9 mouse cellular contexts compared by ENCODE assay signal in the genomic region with DNA sequence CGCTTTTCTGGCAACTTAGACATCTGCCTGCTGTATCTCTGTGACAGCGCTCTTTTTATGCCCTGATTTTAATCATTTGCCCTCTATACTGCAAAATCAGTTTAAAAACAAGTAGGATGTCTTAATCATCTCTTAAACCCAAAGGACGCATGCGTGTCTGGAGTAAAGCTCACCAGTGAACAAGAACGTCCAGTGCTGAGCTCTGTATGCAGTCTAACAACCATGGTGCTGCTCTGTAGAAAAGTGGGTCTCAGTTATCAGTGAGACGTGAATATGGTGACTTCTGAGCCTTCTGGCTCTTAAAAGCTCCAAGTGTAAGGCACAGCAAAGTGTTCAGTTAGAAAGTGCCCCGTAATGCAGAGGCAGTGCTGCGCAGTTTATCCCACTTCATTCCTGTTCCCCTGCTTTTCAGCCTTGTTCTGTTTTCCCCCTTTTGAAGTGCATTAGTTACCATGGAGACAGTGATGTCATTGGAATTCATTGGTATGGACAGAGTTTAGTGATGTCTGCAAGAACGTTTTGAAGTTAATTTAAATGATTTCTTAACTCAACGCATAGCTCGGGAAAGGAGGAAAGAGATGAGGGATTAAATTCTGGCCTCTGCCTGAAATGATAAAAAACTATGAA.
DNase-seq lines count a peak whose midpoint lies in the region; ATAC-seq and TF ChIP-seq lines count a peak whose summit lies in the region.
"Had no signal": no experiment of that assay in that cellular context is flagged by ENCODE, and none has a peak within 500 bp of the region (broad histone marks: within the 10 kb centered on the region; RNA-seq: fewer than 3 reads in every experiment).

No protein-coding gene starts in this region.

- no peak for DNase-seq in kidney, adult 2 months
- peak; percentile 7 for DNase-seq in embryo, embryonic 11.5 days (ENCODE audit: low read depth, low spot score)
- DNase-seq in liver, postnatal 0 days = no peak
- no peak for DNase-seq in thymus, postnatal 10 days (ENCODE audit: low spot score in 2 of 2)
- no peak for DNase-seq in heart, postnatal 14 days

- H3K9me3 ChIP-seq in kidney, embryonic 15.5 days (replicated peaks) = no peaks in the 10 kb centered on the region
- no peaks in the 10 kb centered on the region for H3K9me3 ChIP-seq in hindbrain, embryonic 13.5 days
- no peaks in the 10 kb centered on the region for H3K9me3 ChIP-seq in neural tube, embryonic 12.5 days
- H3K9me3 ChIP-seq in liver, postnatal 0 days (ENCODE audit: low read length) = no peaks in the 10 kb centered on the region

- 64% methylated on average over 11 of the region's 11 CpGs for WGBS in kidney, embryonic 15.5 days
- WGBS in kidney, adult 2 months = 74% methylated on average over 11 of the region's 11 CpGs
- 49% methylated on average over 11 of the region's 11 CpGs for WGBS in hindbrain, embryonic 13.5 days
- 56% methylated on average over 11 of the region's 11 CpGs for WGBS in neural tube, embryonic 12.5 days
- WGBS in liver, postnatal 0 days (ENCODE audit: insufficient replicate concordance) = 70% methylated on average over 11 of the region's 11 CpGs

- H3K36me3 ChIP-seq in kidney, embryonic 15.5 days = no peaks in the 10 kb centered on the region
- H3K36me3 ChIP-seq in kidney, adult 2 months (ENCODE audit: control insufficient read depth, insufficient read depth, low read length) = no peaks in the 10 kb centered on the region
- H3K36me3 ChIP-seq in hindbrain, embryonic 13.5 days = no peaks in the 10 kb centered on the region
- H3K36me3 ChIP-seq in neural tube, embryonic 12.5 days = no peaks in the 10 kb centered on the region
- H3K36me3 ChIP-seq in liver, postnatal 0 days (replicated peaks; ENCODE audit: insufficient read depth, low read length) = no peaks in the 10 kb centered on the region

- no peak for ATAC-seq in kidney, embryonic 15.5 days (replicated peaks; ENCODE audit: low FRiP score)
- ATAC-seq in hindbrain, embryonic 13.5 days (ENCODE audit: low FRiP score) = peak; percentile 74; the same call in 1 of the 2 replicates
- peak; percentile 50 for ATAC-seq in neural tube, embryonic 12.5 days (ENCODE audit: low FRiP score, low read depth)
- ATAC-seq in liver, postnatal 0 days = no peak

- H3K9ac ChIP-seq in kidney, embryonic 15.5 days = no peak overlapping the region
- no peak overlapping the region for H3K9ac ChIP-seq in hindbrain, embryonic 13.5 days
- no peak overlapping the region for H3K9ac ChIP-seq in neural tube, embryonic 12.5 days
- no peak overlapping the region for H3K9ac ChIP-seq in liver, postnatal 0 days (replicated peaks)

- TF ChIP-seq POLR2A in kidney, adult 2 months (IDR thresholded peaks at IDR 0.05; ENCODE audit: low read depth, low read length) = no peak

- H3K27me3 ChIP-seq in kidney, embryonic 15.5 days = no peaks in the 10 kb centered on the region
- no peaks in the 10 kb centered on the region for H3K27me3 ChIP-seq in kidney, adult 2 months (replicated peaks; ENCODE audit: control insufficient read depth, insufficient read depth, low read length)
- H3K27me3 ChIP-seq in hindbrain, embryonic 13.5 days = no peaks in the 10 kb centered on the region
- H3K27me3 ChIP-seq in neural tube, embryonic 12.5 days (replicated peaks) = no peaks in the 10 kb centered on the region
- H3K27me3 ChIP-seq in liver, postnatal 0 days (ENCODE audit: insufficient read depth, low read length) = no peaks in the 10 kb centered on the region

- intact Hi-C loops in heart, postnatal 14 days (cut with DNase I) = loop anchor here (10.0 kb wide), 2 partner anchors 346 to 546 kb away; no protein-coding TSS in a partner anchor

- H3K4me3 ChIP-seq in kidney, embryonic 15.5 days (replicated peaks) = no peak overlapping the region
- no peak overlapping the region for H3K4me3 ChIP-seq in kidney, adult 2 months (ENCODE audit: insufficient read depth, low read depth, low read length)
- no peak overlapping the region for H3K4me3 ChIP-seq in hindbrain, embryonic 13.5 days
- no peak overlapping the region for H3K4me3 ChIP-seq in neural tube, embryonic 12.5 days
- no peak overlapping the region for H3K4me3 ChIP-seq in liver, postnatal 0 days (ENCODE audit: low read depth, low read length)

- no peak for TF ChIP-seq CTCF in kidney, adult 2 months (conservative IDR thresholded peaks at IDR 0.05; ENCODE audit: insufficient read depth, insufficient read length, low read depth, low read length)
- no peak for TF ChIP-seq CTCF in liver, postnatal 0 days (IDR thresholded peaks at IDR 0.05; ENCODE audit: low read depth)

- no peak for TF ChIP-seq EP300 in liver, postnatal 0 days (IDR thresholded peaks at IDR 0.05; ENCODE audit: low read depth)

- H3K4me1 ChIP-seq in kidney, embryonic 15.5 days = peaks cover 13% of the 10 kb centered on the region
- 0 out of 2 replicates have a peak, but pooled peaks cover 3% of the 10 kb centered on the region for H3K4me1 ChIP-seq in kidney, adult 2 months (ENCODE audit: control insufficient read depth, insufficient read depth, low read length)
- peaks cover 19% of the 10 kb centered on the region for H3K4me1 ChIP-seq in hindbrain, embryonic 13.5 days (replicated peaks)
- H3K4me1 ChIP-seq in neural tube, embryonic 12.5 days = peaks cover 12% of the 10 kb centered on the region
- no peaks in the 10 kb centered on the region for H3K4me1 ChIP-seq in liver, postnatal 0 days (ENCODE audit: insufficient read depth)

- H3K4me2 ChIP-seq in kidney, embryonic 15.5 days = no peak overlapping the region
- no peak overlapping the region for H3K4me2 ChIP-seq in hindbrain, embryonic 13.5 days
- 0 out of 2 replicates have a peak overlapping the region, but pooled peaks have one; percentile 7 for H3K4me2 ChIP-seq in neural tube, embryonic 12.5 days (replicated peaks)
- no peak overlapping the region for H3K4me2 ChIP-seq in liver, postnatal 0 days (ENCODE audit: low read depth, low read length)

- peak overlapping the region; percentile 74 for H3K27ac ChIP-seq in kidney, embryonic 15.5 days
- H3K27ac ChIP-seq in kidney, adult 2 months (ENCODE audit: insufficient read depth, low read depth, low read length) = no peak overlapping the region
- no peak overlapping the region for H3K27ac ChIP-seq in hindbrain, embryonic 13.5 days
- H3K27ac ChIP-seq in neural tube, embryonic 12.5 days = no peak overlapping the region
- H3K27ac ChIP-seq in liver, postnatal 0 days (ENCODE audit: low read depth) = no peak overlapping the region
- H3K27ac ChIP-seq: macrophage had no signal

Comparison
In these comparisons a context has a peak if more than half of its experiments do, and no peak if none do; other contexts are left out.
1. ATAC-seq: peak in hindbrain, embryonic 13.5 days (single experiment) and neural tube, embryonic 12.5 days (single experiment); none in kidney, embryonic 15.5 days (single experiment) and liver, postnatal 0 days (single experiment).